Mouse (Mus musculus) heart, embryonic 12.5 days (tissue): ENCODE data around the gene Trip13. TPM values are rescaled to one million over a fixed set of nuclear protein-coding genes. Genes with fewer than 3 reads are reported as not detected.

ENCODE experiments used
- ATAC-seq: fragments of 200-750 bp; cut with Nextera tagmentation; 2 replicates; pipeline ENCODE4 v1.8.0; 2017; ENCODE audit warnings: moderate TSS enrichment, moderate library complexity; ENCODE audit not compliant: insufficient number of reproducible peaks, low FRiP score
- H3K27ac ChIP-seq: fragments of 300-500 bp; sonication (generic); 2 replicates; pipeline ENCODE4 v1.5.1; 2016; ENCODE audit warnings: mild to moderate bottlenecking, moderate library complexity; ENCODE audit not compliant: poor library complexity, severe bottlenecking
- H3K27me3 ChIP-seq: fragments of 300-500 bp; sonication (generic); replicated peaks from 2 replicates; pipeline ENCODE4 v1.6.1; 2016; ENCODE audit warnings: mild to moderate bottlenecking, moderate library complexity
- H3K36me3 ChIP-seq: fragments of 300-500 bp; sonication (generic); 2 replicates; pipeline ENCODE4 v1.6.1; 2016; ENCODE audit warnings: mild to moderate bottlenecking, moderate library complexity
- H3K4me1 ChIP-seq: fragments of 300-500 bp; sonication (generic); replicated peaks from 2 replicates; pipeline ENCODE4 v1.6.1; 2016; ENCODE audit warnings: mild to moderate bottlenecking
- H3K4me2 ChIP-seq: fragments of 300-500 bp; sonication (generic); 2 replicates; pipeline ENCODE4 v1.6.1; 2016; ENCODE audit warnings: mild to moderate bottlenecking, moderate library complexity
- H3K4me3 ChIP-seq: fragments of 300-500 bp; sonication (generic); 2 replicates; pipeline ENCODE4 v1.5.1; 2016; ENCODE audit warnings: mild to moderate bottlenecking
- H3K9ac ChIP-seq: fragments of 300-500 bp; sonication (generic); 2 replicates; pipeline ENCODE4 v1.6.1; 2016; ENCODE audit warnings: mild to moderate bottlenecking, moderate library complexity
- H3K9me3 ChIP-seq: fragments of 300-500 bp; sonication (generic); replicated peaks from 2 replicates; pipeline ENCODE4 v1.6.1; 2016; ENCODE audit warnings: mild to moderate bottlenecking, moderate library complexity
- WGBS: fragments of 180-500 bp; shearing (Covaris S2); methylation state at CpG from one replicate; pipeline ENCODE4 v1.1.7; 2016; 5-methylcytosine and 5-hydroxymethylcytosine counted together
- polyA plus RNA-seq: library from polyadenylated mRNA; unstranded; fragments of >200 nt; fragmentation: Nextera tagmentation; extraction: Ambion mirVana; gene quantifications from 2 replicates; pipeline ENCODE4 v1.2.1, GENCODE M21; 2016

Trip13 gene
- 36.7 and 37.7 TPM in 2 replicates for polyA plus RNA-seq

DNA sequence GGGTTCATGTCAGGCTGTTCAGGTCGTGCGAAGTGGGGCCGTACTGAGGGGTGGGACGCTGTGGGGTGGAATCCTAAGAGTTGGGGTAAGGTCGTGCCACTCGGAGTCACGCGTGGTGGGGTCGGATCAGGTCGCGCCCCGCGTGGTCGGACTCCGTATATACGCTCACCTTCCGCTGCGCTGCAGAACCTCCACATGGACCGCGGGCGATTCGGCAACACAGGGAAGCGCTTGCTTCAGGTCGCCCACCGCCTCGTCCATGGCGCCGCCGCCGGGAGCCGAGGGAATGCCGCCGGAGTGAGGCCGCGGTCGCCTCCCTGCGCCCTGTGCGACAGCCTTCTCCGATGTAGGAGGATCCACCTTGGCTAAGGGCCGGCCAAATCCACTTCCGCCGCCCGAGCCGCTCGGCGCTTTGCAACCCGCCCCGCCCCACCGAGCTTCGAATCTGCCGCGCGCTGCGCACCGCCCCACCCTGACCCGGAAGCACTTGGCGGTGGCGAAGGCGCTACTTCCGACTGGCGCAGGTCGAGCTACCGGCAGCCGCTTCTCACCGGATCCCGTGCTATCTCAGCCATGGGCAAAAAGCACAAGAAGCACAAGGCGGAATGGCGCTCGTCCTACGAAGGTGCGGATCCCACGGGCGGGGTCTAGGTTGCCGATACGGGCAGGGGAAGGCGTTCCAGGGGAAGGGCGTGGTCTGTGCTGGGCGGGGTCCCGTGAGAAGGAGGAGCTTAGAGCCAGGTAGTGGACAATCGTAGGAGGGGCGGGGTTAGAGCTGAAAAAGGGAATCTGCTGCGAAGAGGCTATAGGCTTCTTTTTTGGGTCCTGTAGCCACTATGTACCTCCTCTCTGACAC is at the start of gene Trip13, which contains the start of gene Brd9:
Gene Trip13 (minus strand): TSS at position 464 of the 856 bp plus-strand sequence.
Gene Brd9 (plus strand): TSS at position 491 of the 856 bp plus-strand sequence.
- H3K27ac ChIP-seq, result peak within 1 kb of the TSS; percentile 81
- peaks cover 46% of the 10 kb centered on the region for H3K36me3 ChIP-seq

GRCm38 (mm10) chr13:73976935-73977334 is 39.4 kb upstream of the Trip13 start:
- Histone ChIP-seq H3K9me3 (no peaks in the 10 kb centered on the region), H3K9ac (no peak overlapping the region), H3K4me2 (no peak overlapping the region), H3K4me3 (no peak overlapping the region), H3K27ac (no peak overlapping the region), H3K4me1 (no peaks in the 10 kb centered on the region), H3K36me3 (no peaks in the 10 kb centered on the region), H3K27me3 (no peaks in the 10 kb centered on the region)
- ATAC-seq, result no peak
- WGBS, result 78% methylated on average over 5 of the region's 5 CpGs

More for the DNA sequence above, at the start of gene Trip13, which contains the start of gene Brd9:
- peak within 1 kb of the TSS; percentile 72 for H3K4me3 ChIP-seq
- peak within 1 kb of the TSS; percentile 90 for H3K4me2 ChIP-seq
- peak; percentile 95 for ATAC-seq
- no peaks in the 10 kb centered on the region for H3K27me3 ChIP-seq
- H3K4me1 ChIP-seq, result peaks cover 16% of the 10 kb centered on the region
- peak within 1 kb of the TSS; percentile 87 for H3K9ac ChIP-seq
- WGBS, result under 1% methylated on average over 82 of the region's 82 CpGs
- no peaks in the 10 kb centered on the region for H3K9me3 ChIP-seq

DNA sequence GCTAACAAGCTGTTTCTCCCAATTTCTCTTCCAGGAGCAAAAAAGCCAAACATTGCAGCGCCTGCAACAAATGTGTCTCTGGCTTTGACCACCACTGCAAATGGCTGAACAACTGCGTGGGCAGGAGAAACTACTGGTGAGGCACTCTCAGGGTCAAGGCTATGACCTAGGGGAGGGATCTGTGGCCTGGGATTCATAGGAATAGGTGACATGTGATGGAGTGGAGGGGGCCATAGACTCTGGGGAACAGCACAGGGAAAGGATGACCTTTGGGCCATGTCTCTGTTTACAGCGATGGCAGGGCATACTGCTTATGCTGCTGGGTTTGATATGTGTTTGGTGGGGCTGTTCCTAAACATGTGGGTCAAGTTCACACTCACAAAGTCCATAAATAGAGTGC is 36.9 kb upstream of the Trip13 start:
- 86% methylated on average over 3 of the region's 3 CpGs for WGBS
- no peak overlapping the region for H3K4me2 ChIP-seq

DNA sequence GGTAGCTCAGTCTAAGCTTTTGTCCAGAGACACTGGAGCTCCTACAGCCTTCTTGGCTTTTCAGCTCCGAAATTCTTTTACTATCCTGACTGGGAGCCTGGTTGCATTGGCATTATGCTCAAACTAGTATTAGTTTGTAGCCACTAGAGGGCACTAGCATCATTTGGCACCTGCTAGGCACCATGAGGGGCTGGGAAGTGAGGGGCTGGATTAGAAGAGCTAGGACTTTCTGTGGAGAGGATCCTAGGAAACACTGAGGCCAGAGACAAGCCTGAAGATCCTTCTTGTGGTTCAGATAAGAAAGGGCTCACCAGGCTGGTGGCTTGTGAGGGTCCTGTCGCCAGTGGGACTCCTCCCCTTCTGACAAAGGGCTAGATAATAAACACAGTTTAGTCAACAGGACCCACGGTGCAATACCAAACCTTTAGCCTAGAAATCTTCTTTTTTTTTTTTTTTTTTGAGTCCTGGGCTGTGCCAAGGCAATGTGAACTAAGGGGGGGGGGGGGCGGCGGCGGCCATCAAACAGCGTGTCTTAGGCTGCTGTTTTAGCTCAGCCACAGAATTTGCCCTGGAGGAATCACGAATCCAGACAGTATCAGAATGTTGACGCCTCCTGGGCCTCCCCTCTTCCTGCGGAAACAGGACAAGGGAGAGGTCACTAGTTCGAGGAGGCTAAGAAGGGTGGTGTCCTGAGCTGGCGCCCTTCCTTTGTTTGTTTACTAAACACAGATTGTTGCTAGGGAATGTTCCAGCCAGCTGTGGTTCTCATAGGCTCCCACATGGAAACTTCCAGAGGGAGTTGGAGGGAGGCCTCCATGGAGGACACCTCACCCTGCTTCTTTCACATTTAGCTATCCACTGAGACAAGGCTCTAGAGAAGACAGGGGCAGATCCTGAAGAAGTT is 33.2 kb upstream of the Trip13 start:
- H3K9ac ChIP-seq, result no peak overlapping the region
- peaks cover 13% of the 10 kb centered on the region for H3K4me1 ChIP-seq
- no peaks in the 10 kb centered on the region for H3K36me3 ChIP-seq
- H3K27me3 ChIP-seq, result no peaks in the 10 kb centered on the region
- H3K4me3 ChIP-seq, result no peak overlapping the region
- ATAC-seq, result peak; percentile 91
- peak overlapping the region; percentile 53 for H3K4me2 ChIP-seq
- peak overlapping the region; percentile 77 for H3K27ac ChIP-seq
- H3K9me3 ChIP-seq, result no peaks in the 10 kb centered on the region
- WGBS, result 13% methylated on average over 12 of the region's 12 CpGs

More for the DNA sequence above, 36.9 kb upstream of the Trip13 start:
- H3K36me3 ChIP-seq, result no peaks in the 10 kb centered on the region
- no peak overlapping the region for H3K27ac ChIP-seq
- no peak for ATAC-seq
- H3K4me3 ChIP-seq, result no peak overlapping the region
- no peak overlapping the region for H3K9ac ChIP-seq
- peaks cover 13% of the 10 kb centered on the region for H3K4me1 ChIP-seq
- H3K9me3 ChIP-seq, result no peaks in the 10 kb centered on the region
- no peaks in the 10 kb centered on the region for H3K27me3 ChIP-seq

- ATAC-seq, result no peak
- no peaks in the 10 kb centered on the region for H3K27me3 ChIP-seq
Measured at GRCm38 (mm10) chr13:73963551-73963950, 26.0 kb upstream of the Trip13 start, which contains the start of gene Zdhhc11. Gene Zdhhc11 (plus strand): TSS chr13:73963851.

DNA sequence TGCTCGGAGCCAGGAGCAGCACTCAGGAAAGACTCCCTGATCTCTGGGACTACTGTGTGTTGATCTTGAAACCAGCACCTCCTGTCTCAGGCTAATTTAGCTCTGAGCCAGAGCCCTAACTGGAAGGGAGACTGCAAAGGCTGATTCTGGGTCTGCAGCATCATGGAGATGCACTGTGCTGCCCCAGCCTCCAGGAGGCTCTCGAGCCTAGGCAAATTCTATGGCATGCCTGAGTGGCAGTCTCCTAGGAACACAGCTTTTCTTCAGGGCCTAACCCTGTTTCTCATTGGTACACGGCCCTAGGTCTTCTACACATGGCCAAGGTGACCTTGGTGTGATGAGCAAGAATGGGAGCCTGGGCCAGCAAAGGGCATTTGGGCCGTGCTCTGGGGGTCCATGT is 23.6 kb upstream of the Trip13 start:
- no peak overlapping the region for H3K27ac ChIP-seq
- no peak overlapping the region for H3K9ac ChIP-seq
- 81% methylated on average over 4 of the region's 4 CpGs for WGBS
- no peak overlapping the region for H3K4me2 ChIP-seq
- H3K9me3 ChIP-seq, result no peaks in the 10 kb centered on the region
- ATAC-seq, result no peak
- no peak overlapping the region for H3K4me3 ChIP-seq
- H3K27me3 ChIP-seq, result no peaks in the 10 kb centered on the region
- no peaks in the 10 kb centered on the region for H3K4me1 ChIP-seq
- H3K36me3 ChIP-seq, result peaks cover 58% of the 10 kb centered on the region

More at GRCm38 (mm10) chr13:73963551-73963950, 26.0 kb upstream of the Trip13 start, which contains the start of gene Zdhhc11:
- Histone ChIP-seq H3K4me2 (no peak within 1 kb of the TSS), H3K9ac (no peak within 1 kb of the TSS), H3K27ac (no peak within 1 kb of the TSS), H3K4me1 (no peaks in the 10 kb centered on the region), H3K36me3 (peaks cover 37% of the 10 kb centered on the region), H3K9me3 (no peaks in the 10 kb centered on the region), H3K4me3 (no peak within 1 kb of the TSS)
- WGBS, result 85% methylated on average over 5 of the region's 5 CpGs

DNA sequence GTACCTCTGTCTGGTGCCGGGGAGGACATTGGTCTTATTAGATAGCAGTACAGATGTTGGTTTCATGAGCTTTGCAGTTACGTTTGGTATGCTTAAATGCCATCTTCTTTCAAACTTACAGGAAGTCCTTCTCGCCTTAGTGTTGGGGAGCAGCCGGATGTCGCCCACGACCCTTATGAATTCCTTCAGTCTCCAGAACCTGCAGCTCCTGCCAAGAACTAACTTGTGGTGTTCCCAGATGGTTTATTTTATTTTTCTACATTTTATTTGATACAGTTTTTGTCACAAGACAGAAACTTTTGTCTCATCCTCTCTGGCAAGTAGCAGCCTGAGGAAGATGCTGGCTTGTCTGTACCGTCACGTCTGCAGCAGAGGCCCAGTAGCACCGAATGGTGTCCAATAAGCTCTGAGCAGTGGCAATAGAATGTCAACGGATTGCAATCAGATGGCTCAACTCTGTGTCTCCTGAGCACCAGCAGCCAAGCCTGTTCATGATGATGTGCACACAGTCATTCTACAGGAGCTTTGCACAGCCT is 22.6 kb upstream of the Trip13 start:
- Histone ChIP-seq H3K36me3 (peaks cover 68% of the 10 kb centered on the region), H3K9ac (no peak overlapping the region)

GRCm38 (mm10) chr13:73955531-73955930 is 17.9 kb upstream of the Trip13 start:
- Histone ChIP-seq H3K4me2 (no peak overlapping the region), H3K27me3 (no peaks in the 10 kb centered on the region), H3K9me3 (no peaks in the 10 kb centered on the region), H3K9ac (no peak overlapping the region), H3K36me3 (peaks cover 91% of the 10 kb centered on the region), H3K4me1 (no peaks in the 10 kb centered on the region), H3K27ac (no peak overlapping the region), H3K4me3 (no peak overlapping the region)
- ATAC-seq, result no peak
- WGBS, result 85% methylated on average over 5 of the region's 5 CpGs

More for the DNA sequence above, 22.6 kb upstream of the Trip13 start:
- Histone ChIP-seq H3K27me3 (no peaks in the 10 kb centered on the region), H3K4me1 (no peaks in the 10 kb centered on the region), H3K9me3 (no peaks in the 10 kb centered on the region), H3K27ac (no peak overlapping the region), H3K4me2 (no peak overlapping the region), H3K4me3 (no peak overlapping the region)
- ATAC-seq, result no peak
- WGBS, result 88% methylated on average over 10 of the region's 10 CpGs

GRCm38 (mm10) chr13:73954666-73955065 is 17.1 kb upstream of the Trip13 start:
- no peak for ATAC-seq
- Histone ChIP-seq H3K4me2 (no peak overlapping the region), H3K27me3 (no peaks in the 10 kb centered on the region), H3K36me3 (peaks cover 91% of the 10 kb centered on the region), H3K9me3 (no peaks in the 10 kb centered on the region), H3K9ac (no peak overlapping the region), H3K4me3 (no peak overlapping the region), H3K27ac (no peak overlapping the region), H3K4me1 (no peaks in the 10 kb centered on the region)
- 70% methylated on average over 6 of the region's 6 CpGs for WGBS

- Histone ChIP-seq H3K4me3 (no peak overlapping the region), H3K27ac (no peak overlapping the region), H3K4me2 (no peak overlapping the region), H3K4me1 (no peaks in the 10 kb centered on the region), H3K9ac (no peak overlapping the region), H3K27me3 (no peaks in the 10 kb centered on the region), H3K36me3 (peaks cover 91% of the 10 kb centered on the region), H3K9me3 (no peaks in the 10 kb centered on the region)
- ATAC-seq, result no peak
- WGBS, result 83% methylated on average over 1 of the region's 1 CpGs
Measured at GRCm38 (mm10) chr13:73953551-73954130, 16.1 kb upstream of the Trip13 start.
